Mouse (Mus musculus) lung, adult 2 months (tissue): ENCODE data around the gene Polr1a. TPM values are rescaled to one million over a fixed set of nuclear protein-coding genes. Genes with fewer than 3 reads are reported as not detected.
A peak's percentile ranks its signal among the peaks of the same experiment; 100 is the strongest.

Experiments
- DNase-seq: peaks from one replicate; pipeline ENCODE4 v3.0.0; 2022
- H3K4me1 ChIP-seq: fragments of 200-500 bp; 2 replicates; pipeline ENCODE4 v1.6.1; 2011; ENCODE audit warnings: low read length; ENCODE audit not compliant: control insufficient read depth, insufficient read depth
- H3K4me3 ChIP-seq: fragments of 200-500 bp; replicated peaks from 2 replicates; pipeline ENCODE3; 2011; ENCODE audit warnings: low read depth, mild to moderate bottlenecking, control low read depth, low read length; ENCODE audit errors: extremely low read depth
- CTCF ChIP-seq: fragments of 200-500 bp; IDR thresholded peaks from 2 replicates; pipeline ENCODE4 v1.5.1; 2011; ENCODE audit warnings: mild to moderate bottlenecking, low read length, control low read depth; ENCODE audit not compliant: insufficient read depth
- POLR2A ChIP-seq: fragments of 200-500 bp; IDR thresholded peaks from 2 replicates; pipeline ENCODE4 v1.6.1; 2011; ENCODE audit warnings: low read depth, mild to moderate bottlenecking, control low read depth, low read length, borderline replicate concordance; ENCODE audit errors: extremely low read depth
- WGBS: fragments of 180-500 bp; shearing (Covaris S2); methylation state at CpG from one replicate; pipeline ENCODE4 v1.1.7; 2018; 5-methylcytosine and 5-hydroxymethylcytosine counted together
- polyA plus RNA-seq: library from polyadenylated mRNA; depleted of rRNA; stranded (reverse); fragments of >200 nt; gene quantifications from 2 replicates; pipeline ENCODE4 v1.2.3, GENCODE M21; 2012; rRNA removed

Gene Polr1a
- polyA plus RNA-seq = 9.7 and 11.6 TPM in 2 replicates

DNA sequence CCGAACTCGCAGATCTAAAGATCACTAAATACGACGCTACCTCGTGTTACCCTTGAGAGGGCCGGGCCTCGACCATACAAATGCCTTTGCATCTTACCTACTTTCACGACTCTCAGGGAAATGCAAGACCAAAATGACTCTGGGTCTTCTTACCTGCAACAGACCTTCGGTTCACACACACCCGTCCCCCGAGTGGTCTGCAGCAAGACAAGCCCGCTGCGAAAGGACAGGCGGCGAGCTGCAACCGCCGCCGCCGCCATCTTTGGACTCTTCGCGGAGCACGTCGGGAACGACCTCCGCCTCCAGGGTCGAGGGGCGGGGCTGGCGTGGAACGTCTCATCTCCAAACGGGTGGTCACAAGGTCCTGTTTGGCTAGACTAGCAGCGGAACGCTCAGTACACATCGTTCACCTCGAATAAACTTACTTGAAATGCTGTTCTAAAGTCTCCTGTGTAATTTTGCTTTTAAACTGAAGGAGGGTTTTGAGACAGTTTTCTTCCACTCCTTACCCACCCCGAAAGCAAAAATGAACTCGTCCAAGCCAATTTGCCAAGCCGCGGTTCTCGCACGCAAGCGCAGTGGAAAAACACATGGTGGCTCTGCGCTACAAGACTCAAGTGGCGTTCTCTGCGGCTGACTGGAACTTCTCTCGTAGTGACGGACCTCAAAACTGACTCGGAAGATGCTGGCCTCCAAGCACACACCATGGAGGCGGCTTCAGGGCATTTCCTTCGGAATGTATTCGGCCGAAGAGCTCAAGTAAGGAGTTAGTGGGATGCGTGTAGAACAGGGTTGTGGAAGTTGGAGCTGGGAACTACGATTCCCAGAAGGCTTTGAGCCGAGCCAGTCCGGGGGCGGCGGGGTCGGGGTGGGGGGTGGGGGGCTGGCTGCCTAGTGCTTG, at the start of gene Polr1a, which contains the start of gene Ptcd3:
Polr1a (plus strand) TSS at position 573 of the 901 bp plus-strand sequence.
Ptcd3 (minus strand) TSS at position 270 of the 901 bp plus-strand sequence.
- peak; percentile 90 for DNase-seq
- under 1% methylated on average over 58 of the region's 58 CpGs for WGBS
- peaks cover 6% of the 10 kb centered on the region for H3K4me1 ChIP-seq
- peak within 1 kb of the TSS; percentile 90 for H3K4me3 ChIP-seq
- TF ChIP-seq POLR2A (peak; percentile 85), CTCF (no peak)

DNA sequence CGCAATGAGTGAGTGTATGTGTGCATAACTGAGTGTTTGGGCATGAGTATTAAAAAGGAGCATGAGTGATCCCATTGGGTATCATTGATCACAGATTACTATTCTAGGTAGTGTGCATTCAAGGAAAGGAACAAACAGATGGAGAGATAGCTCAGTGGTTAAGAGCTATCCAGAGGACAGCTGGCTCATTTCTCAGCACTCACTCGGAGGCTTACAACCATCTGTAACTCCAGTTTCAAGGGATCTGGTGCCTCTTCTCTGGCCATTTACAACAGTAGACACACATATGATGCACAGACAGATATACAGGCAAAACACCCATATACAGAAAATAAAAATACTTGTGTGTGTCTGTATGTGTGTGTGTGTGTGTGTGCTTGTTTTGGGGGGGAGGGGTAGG, 41.1 kb upstream of the Polr1a start:
- WGBS = 84% methylated on average over 2 of the region's 2 CpGs
- Histone ChIP-seq H3K4me1 (no peaks in the 10 kb centered on the region), H3K4me3 (no peak overlapping the region)
- no peak for TF ChIP-seq POLR2A
- no peak for TF ChIP-seq CTCF
- no peak for DNase-seq

DNA sequence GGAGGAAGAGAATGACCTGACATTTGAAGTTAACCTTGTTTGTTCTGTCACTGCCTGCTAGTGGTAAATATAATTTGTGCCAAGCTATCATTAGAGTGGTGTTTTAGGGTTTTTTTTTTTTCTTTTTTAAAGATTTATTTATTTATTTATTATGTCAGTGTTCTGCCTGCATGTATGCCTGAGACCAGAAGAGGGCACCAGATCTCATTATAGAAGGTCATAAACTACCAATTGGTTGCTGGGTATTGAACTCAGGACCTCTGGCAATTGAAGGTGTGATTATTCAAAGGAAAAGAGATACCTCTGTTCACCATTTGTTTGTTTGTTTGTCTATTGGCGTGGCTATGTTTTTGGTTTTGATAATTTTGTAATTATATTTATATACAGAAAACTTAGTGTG, 40.0 kb upstream of the Polr1a start:
- 96% methylated on average over 1 of the region's 1 CpGs for WGBS
- no peak for DNase-seq
- Histone ChIP-seq H3K4me1 (no peaks in the 10 kb centered on the region), H3K4me3 (no peak overlapping the region)
- no peak for TF ChIP-seq POLR2A
- TF ChIP-seq CTCF = no peak

DNA sequence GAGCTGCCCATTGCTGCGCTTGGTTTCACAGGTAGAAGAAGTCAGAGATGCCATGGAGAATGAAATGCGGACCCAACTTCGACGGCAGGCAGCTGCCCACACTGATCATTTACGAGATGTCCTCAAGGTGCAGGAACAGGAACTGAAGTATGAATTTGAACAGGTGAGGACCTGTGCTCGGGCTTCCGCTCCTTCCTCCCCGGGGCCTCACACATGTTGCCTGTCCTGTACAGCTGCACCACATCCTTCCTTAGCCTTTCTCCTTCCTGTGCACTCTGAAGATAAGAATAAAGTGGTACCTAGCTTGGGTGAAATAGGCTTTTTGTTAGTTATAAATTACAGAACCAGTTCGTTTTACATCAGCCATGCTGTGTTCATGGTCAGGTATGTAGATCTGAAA, 37.5 kb upstream of the Polr1a start:
- Histone ChIP-seq H3K4me1 (no peaks in the 10 kb centered on the region; the same call in 1 of the 2 replicates), H3K4me3 (no peak overlapping the region)
- no peak for DNase-seq
- WGBS = 87% methylated on average over 9 of the region's 9 CpGs
- TF ChIP-seq CTCF (no peak), POLR2A (no peak)

DNA sequence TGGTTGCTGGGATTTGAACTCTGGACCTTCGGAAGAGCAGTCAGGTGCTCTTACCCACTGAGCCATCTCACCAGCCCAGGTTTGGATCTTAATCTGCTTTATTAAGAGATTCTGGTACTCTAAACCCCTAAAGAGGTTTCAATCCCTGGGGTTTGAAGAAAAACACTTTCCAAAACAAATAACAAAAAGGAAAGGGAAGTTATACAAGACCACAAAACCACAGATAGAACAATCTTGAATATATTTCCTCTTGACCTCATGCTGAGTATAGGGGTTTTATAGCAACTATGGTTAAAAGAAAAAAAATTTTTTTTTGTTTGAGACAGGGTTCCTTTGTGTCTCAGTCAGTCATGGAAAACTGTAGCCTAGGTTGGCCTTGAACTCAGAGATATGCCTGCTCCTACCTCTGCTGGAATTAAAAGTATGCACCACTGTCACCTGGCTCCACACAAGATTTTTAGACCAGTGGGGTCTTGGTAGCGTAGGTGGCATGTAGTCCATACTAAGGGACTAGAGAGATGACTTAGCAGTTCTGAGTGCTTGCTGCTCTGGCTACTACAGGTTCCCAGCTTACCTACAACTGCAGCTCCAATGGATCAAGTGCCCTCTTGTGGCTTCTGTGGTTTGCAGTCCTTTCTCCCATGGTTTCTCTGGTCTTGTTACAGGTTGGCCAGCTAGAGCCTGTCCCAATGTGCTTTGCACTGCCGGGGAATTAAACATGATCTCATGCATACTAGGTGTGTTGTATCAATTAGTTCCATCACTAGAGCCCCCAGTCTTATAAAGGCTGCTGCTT, 30.7 kb upstream of the Polr1a start:
- 84% methylated on average over 3 of the region's 3 CpGs for WGBS
- TF ChIP-seq CTCF = no peak
- TF ChIP-seq POLR2A = no peak

DNA sequence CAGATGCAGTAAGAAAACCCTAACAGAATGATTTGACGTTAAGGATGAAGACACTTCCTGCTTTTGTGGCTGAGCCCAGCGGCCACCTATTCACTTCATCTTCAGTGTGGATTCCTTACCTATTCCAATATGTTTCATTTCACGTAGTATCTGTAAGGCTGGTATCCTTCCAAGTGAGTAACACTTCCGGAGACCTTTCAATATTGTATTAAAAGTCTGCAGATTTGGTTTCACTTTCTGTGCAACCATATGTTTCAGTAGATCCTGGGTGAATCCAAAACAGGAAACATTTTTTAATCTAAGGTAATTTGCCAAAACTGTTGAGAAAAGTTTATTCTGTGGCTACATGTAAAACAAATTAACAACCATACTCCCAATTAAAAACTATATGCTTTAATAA, 15.6 kb upstream of the Polr1a start:
- no peaks in the 10 kb centered on the region for H3K4me1 ChIP-seq
- no peak for DNase-seq
- 72% methylated on average over 4 of the region's 4 CpGs for WGBS
- TF ChIP-seq CTCF (no peak), POLR2A (no peak)
- H3K4me3 ChIP-seq = no peak overlapping the region

More for the DNA sequence above, 30.7 kb upstream of the Polr1a start:
- DNase-seq = no peak
- Histone ChIP-seq H3K4me3 (no peak overlapping the region), H3K4me1 (no peaks in the 10 kb centered on the region; the same call in 1 of the 2 replicates)

DNA sequence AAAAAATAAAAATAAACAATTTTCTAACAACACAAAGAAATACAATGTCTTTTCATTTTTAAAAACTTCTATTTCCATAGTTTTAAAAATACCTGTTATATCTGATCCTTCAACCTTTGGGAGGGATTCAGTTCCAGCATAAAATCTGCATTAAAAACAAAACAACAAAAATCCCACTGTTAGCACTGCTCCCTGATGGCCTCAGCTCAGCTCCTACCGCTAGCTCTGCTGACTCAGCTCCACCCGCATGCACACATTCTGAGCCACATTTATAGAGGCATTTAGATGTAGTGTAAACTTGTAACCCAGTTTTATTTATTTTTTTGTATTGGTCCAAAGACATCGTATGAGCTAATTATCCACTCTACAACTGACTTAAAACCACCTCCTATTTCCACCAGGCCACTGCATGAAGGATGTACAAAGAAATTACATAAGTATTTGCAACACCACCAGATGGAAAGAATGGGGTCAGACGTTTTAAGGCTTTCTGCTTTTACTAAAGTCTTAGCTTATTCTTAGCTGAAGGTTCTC, 1.1 kb upstream of the Polr1a start:
- DNase-seq = no peak
- 2% methylated on average over 4 of the region's 4 CpGs for WGBS
- Histone ChIP-seq H3K4me3 (peak overlapping the region; percentile 90), H3K4me1 (peaks cover 6% of the 10 kb centered on the region)
- TF ChIP-seq POLR2A (no peak), CTCF (no peak)

DNA sequence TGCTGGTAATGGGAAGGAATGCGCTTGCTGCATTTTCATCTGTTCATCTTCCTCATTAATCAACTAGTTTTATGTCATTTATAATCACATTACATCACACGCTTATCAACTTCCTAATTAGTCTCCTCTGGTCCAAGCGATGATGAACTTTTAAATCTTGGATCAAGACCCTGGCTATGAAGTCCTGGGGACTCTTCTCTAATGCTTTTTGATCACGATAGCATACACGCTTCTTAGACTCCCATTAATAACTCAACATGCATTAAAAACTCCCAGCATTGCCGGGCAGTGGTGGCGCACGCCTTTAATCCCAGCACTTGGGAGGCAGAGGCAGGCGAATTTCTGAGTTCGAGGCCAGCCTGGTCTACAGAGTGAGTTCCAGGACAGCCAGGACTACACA, 531 bp downstream of the Polr1a start:
- TF ChIP-seq POLR2A = no peak
- no peak for TF ChIP-seq CTCF
- DNase-seq = no peak
- WGBS = 21% methylated on average over 10 of the region's 10 CpGs
- H3K4me1 ChIP-seq = peaks cover 6% of the 10 kb centered on the region
- H3K4me3 ChIP-seq = peak overlapping the region; percentile 90

DNA sequence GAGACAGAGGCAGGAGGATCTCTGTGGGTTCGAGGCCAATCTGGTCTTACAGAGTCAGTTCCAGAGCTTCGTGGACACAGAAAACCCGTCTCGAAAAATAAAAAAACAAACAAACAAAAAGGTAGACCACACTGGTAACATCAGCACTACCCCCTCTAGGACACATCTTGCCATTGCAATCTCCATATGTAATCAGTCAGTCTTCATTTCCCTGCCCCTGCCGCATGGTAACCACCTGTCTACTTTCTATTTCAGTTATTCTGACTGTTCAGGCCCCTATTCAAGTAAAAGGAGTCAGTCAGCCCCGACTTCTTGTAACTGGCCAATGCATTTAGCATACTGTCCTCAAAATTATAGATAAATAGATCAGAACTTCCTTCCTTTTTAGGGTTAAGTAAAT, 987 bp downstream of the Polr1a start:
- 60% methylated on average over 6 of the region's 6 CpGs for WGBS
- DNase-seq = no peak
- no peak for TF ChIP-seq POLR2A
- TF ChIP-seq CTCF = no peak
- Histone ChIP-seq H3K4me3 (no peak overlapping the region), H3K4me1 (peaks cover 6% of the 10 kb centered on the region)
